Mouse (Mus musculus): ENCODE measurements around the gene Gm20388.

DNA sequence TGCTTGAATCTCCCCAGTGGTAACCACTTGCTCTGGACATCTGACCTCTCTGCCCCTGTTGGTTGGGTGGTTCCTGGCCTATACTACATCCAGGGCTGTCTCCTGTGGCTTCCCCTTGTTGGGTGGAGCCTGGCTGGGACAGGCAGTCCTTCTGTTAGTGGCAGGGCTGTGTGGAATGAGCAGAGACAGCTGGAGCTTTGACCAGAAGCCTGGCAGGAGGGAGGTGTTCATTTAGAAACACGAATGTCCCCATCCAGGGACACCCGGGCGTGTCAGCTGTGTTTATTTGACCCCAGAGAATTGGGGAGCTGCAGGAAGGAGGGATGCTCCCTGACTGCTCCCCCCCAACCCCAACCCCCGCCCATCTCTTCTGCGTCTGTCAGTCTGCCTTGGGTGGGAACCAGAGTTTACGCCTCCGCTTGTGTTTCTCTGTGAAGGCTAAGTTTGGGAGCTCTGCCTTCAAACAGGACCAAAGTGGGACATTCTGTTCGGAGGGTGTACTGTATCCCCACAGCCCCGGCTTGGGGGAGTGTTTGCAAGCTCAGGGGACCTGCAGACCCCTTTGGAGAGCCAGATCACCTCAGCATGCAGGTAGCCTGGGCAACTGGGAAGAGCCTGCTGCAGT is 340.9 kb downstream of the Gm20388 start:
- TF ChIP-seq CTCF (IDR thresholded peaks at IDR 0.05; ENCODE audit: low read depth, low read length) (no peak), POLR2AphosphoS5 (IDR thresholded peaks at IDR 0.05; ENCODE audit: insufficient replicate concordance, low read depth, low read length) (no peak), GATA1 (IDR thresholded peaks at IDR 0.05; ENCODE audit: borderline replicate concordance, low read length) (no peak), TAL1 (conservative IDR thresholded peaks at IDR 0.05; ENCODE audit: low read depth, low read length) (no peak), GATA2 (IDR thresholded peaks at IDR 0.05; ENCODE audit: borderline replicate concordance, low read depth, low read length) (no peak)

Measured in G1E (cell line).